Mouse (Mus musculus) ES-E14 (cell line): ENCODE measurements around the gene Lgr5. TPM values are rescaled to one million over a fixed set of nuclear protein-coding genes. Genes with fewer than 3 reads are reported as not detected.

ENCODE experiments used
- DNase-seq: peaks from one replicate; pipeline ENCODE4 v3.0.0-alpha.2; 2013; ENCODE audit warnings: low read depth, low spot score
- H3K27ac ChIP-seq: 2 replicates; pipeline ENCODE4 v1.5.1; 2012; ENCODE audit warnings: low read depth, mild to moderate bottlenecking, low read length, moderate library complexity, mixed read lengths; ENCODE audit not compliant: poor library complexity, insufficient read depth, severe bottlenecking
- H3K36me3 ChIP-seq: 2 replicates; pipeline ENCODE4 v1.6.1; 2012; ENCODE audit warnings: mild to moderate bottlenecking, low read length, moderate library complexity, mixed read lengths; ENCODE audit not compliant: control insufficient read depth, poor library complexity, insufficient read depth, severe bottlenecking
- H3K4me1 ChIP-seq, 2 experiments: fragments of 150-350 bp in 1 of 2; sonication (generic) in 1 of 2; 2 replicates each; pipeline ENCODE4 v1.6.1; 2012; ENCODE audit warnings: low read length in 2 of 2, mild to moderate bottlenecking in 1 of 2, mixed read lengths in 1 of 2; ENCODE audit not compliant: control insufficient read depth in 2 of 2, insufficient read depth in 2 of 2, poor library complexity in 1 of 2
- H3K4me3 ChIP-seq, 2 experiments: fragments of 150-350 bp in 1 of 2; sonication (generic) in 1 of 2; 2 replicates each; pipeline ENCODE4 v1.5.1; 2012; ENCODE audit warnings: low read length in 2 of 2, low read depth in 1 of 2, mild to moderate bottlenecking in 1 of 2, mixed read lengths in 1 of 2; ENCODE audit not compliant: insufficient read depth in 1 of 2, poor library complexity in 1 of 2, severe bottlenecking in 1 of 2
- H3K9ac ChIP-seq: 2 replicates; pipeline ENCODE4 v1.6.1; 2012; ENCODE audit warnings: low read depth, mild to moderate bottlenecking, low read length, mixed read lengths; ENCODE audit not compliant: poor library complexity, insufficient read depth, severe bottlenecking
- H3K9me3 ChIP-seq: fragments of 150-350 bp; sonication (generic); 2 replicates; pipeline ENCODE4 v1.6.1; 2012; ENCODE audit warnings: low read depth, mild to moderate bottlenecking, low read length; ENCODE audit not compliant: control insufficient read depth, insufficient read depth
- CHD2 ChIP-seq: IDR thresholded peaks from 2 replicates; pipeline ENCODE4 v1.6.1; 2014; ENCODE audit warnings: mild to moderate bottlenecking, low read depth, low read length, inconsistent platforms
- HCFC1 ChIP-seq: IDR thresholded peaks from 2 replicates; pipeline ENCODE4 v1.6.1; 2012; ENCODE audit warnings: low read length, inconsistent platforms, borderline replicate concordance; ENCODE audit not compliant: insufficient read depth
- MAFK ChIP-seq: IDR thresholded peaks from 2 replicates; pipeline ENCODE4 v1.6.1; 2014; ENCODE audit warnings: mild to moderate bottlenecking, low read depth, low read length, inconsistent platforms; ENCODE audit not compliant: insufficient read depth
- ZC3H11A ChIP-seq: IDR thresholded peaks from 2 replicates; pipeline ENCODE4 v1.6.1; 2012; ENCODE audit warnings: low read depth, mild to moderate bottlenecking, inconsistent platforms, low read length, borderline replicate concordance
- ZNF384 ChIP-seq: IDR thresholded peaks from 2 replicates; pipeline ENCODE4 v1.6.1; 2012; ENCODE audit warnings: low read depth, low read length, inconsistent platforms
- in situ Hi-C, 2 experiments: fragments of 600-800 bp; cut with MboI; formaldehyde crosslinking; loops; one replicate each; pipeline ENCODE4 v1.15.1; 2025; ENCODE audit warnings: low sequenced_read_pairs in 2 of 2, inconsistent platforms in 1 of 2; ENCODE audit not compliant: unreplicated experiment in 2 of 2
- total RNA-seq: library from RNA; depleted of rRNA; stranded (reverse); fragments of 300-350 nt; gene quantifications from 2 replicates; pipeline ENCODE4 v1.2.3, GENCODE M21; 2012

Lgr5 gene
- total RNA-seq, 1 experiment, result 0.22 TPM

DNA sequence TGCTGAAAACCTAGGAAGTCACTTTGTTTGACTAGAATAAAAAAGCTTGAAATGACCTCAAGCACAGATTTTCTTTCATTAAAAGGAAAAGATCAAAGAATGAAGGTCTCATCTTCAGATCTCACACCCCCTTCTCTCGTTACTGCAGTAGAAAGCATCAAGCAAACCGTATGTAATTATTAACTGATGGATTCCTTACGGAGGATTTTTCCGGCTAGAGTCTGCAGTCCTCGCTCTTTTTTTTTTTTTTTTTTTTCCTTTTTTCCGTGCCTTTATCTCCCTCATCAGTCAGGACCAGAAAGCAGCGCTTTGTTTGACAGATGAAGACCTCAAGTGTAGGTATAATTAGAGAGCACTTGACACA is 93.8 kb downstream of the Lgr5 start:
- Histone ChIP-seq H3K4me1 (peaks cover 0 to 7% of the 10 kb centered on the region in 2 experiments; a peak in 1 of 4 replicates), H3K27ac (no peak overlapping the region), H3K4me3 (no peak overlapping the region), H3K9ac (no peak overlapping the region), H3K9me3 (no peaks in the 10 kb centered on the region), H3K36me3 (no peaks in the 10 kb centered on the region)
- no peak for DNase-seq
- in situ Hi-C loops, result no loop called here
- no peak for TF ChIP-seq HCFC1
- TF ChIP-seq CHD2, result no peak
- no peak for TF ChIP-seq ZC3H11A
- TF ChIP-seq ZNF384, result no peak
- TF ChIP-seq MAFK, result no peak

DNA sequence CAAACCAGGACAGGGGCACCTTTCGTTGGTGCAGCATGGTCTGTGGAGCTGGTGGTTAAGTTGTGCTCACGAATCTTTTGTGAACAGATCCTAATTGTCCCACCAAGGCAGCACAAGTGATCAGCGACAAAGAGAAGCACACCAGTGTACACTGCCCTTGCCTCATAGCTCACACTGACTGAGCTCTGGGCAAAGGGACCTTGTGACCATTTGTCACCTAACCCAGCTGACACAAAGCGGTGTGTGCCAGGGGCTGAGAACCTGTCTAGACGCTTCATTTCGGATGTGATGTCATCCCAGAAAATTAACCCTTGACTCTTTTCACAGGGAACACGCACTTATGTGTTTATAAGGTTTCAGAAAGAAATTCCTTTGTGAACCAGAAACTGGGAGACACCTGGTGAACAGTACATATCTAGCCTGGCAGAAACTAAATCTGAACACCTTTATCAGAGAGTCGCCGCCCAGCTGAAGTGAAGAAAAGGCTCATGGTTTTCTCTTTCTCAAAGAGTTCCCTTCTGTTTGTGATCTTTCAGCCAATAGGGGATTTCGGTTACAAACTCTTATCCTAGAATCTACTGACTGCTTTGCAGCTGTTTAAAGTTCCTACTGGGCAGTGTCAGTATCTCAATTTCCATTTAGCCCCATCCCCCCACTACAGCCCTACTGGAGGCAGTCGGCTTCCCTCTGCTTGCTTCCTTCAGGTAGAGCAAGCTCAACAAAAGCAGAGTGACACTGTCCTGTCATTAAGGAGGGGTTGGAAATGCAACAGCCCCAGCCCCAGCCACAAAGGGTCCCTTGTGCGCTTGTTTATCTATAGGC is 94.4 kb downstream of the Lgr5 start:
- TF ChIP-seq HCFC1 (no peak), CHD2 (no peak), MAFK (no peak), ZC3H11A (no peak), ZNF384 (no peak)
- Histone ChIP-seq H3K4me1 (peaks cover 0 to 7% of the 10 kb centered on the region in 2 experiments; a peak in 1 of 4 replicates), H3K27ac (no peak overlapping the region), H3K9ac (no peak overlapping the region), H3K36me3 (no peaks in the 10 kb centered on the region), H3K9me3 (no peaks in the 10 kb centered on the region), H3K4me3 (no peak overlapping the region)
- DNase-seq, result no peak
- in situ Hi-C loops, result no loop called here

DNA sequence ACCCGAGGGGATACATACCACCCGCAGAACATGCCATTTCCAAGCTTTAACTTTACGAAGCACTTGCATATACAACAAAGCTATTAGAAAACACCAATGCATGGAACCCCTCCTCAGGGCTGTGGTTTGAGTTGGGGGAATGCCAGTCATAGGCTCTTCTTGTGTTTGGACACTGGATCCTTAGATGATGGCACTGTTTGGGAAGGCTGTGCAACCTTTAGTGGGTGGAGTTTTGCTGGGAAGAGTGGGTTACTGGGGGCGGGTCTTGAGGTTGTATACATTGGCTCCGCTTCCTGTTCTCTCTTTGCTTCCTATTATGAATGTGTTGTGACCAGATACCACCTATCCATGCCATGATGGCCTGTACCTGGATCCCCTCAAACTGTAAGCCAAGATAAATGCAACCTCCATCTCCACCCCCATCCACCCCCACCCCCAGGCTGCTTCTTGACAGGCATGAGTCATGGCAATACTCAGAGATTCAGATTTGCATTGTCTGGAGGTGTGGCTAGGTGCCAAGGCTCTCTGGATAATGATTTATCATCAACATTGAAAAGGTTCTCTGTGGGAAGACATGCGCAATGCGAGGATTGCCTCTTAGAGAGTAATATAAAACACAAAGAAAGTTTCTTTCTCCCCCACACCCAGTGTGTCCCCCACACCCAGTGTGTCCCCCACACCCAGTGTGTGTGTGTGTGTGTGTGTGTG is 95.6 kb downstream of the Lgr5 start:
- H3K4me1 ChIP-seq, result peaks cover 0 to 7% of the 10 kb centered on the region in 2 experiments; a peak in 1 of 4 replicates
- in situ Hi-C loops, result no loop called here
- no peaks in the 10 kb centered on the region for H3K36me3 ChIP-seq
- no peak overlapping the region for H3K27ac ChIP-seq
- H3K9me3 ChIP-seq, result no peaks in the 10 kb centered on the region
- no peak overlapping the region for H3K9ac ChIP-seq
- no peak overlapping the region for H3K4me3 ChIP-seq
- TF ChIP-seq HCFC1 (no peak), ZNF384 (no peak)
- no peak for DNase-seq

DNA sequence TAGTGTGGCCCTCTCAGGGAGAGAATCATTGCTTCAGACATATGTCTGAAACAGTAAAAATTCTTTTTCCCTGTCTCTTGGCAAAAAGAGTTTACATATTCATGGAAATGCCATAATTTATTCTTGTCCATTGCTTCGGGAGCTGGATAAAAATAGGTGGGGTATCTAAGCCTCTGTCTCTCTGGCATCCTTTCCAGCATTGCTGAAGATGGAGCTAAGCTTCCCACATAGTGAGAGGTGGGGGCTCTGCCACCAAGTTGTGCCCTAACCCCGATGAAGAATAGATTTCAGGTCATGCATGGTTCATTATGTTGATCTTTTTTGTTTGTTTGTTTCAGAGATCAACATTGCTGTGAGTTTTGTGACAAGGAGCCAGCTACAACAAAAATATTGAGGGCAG is 102.0 kb downstream of the Lgr5 start:
- Histone ChIP-seq H3K4me1 (no peaks in the 10 kb centered on the region), H3K9me3 (no peaks in the 10 kb centered on the region), H3K27ac (no peak overlapping the region), H3K36me3 (no peaks in the 10 kb centered on the region), H3K4me3 (no peak overlapping the region), H3K9ac (no peak overlapping the region)
- DNase-seq, result no peak
- TF ChIP-seq MAFK (no peak), CHD2 (no peak), ZNF384 (no peak), HCFC1 (no peak), ZC3H11A (no peak)
- in situ Hi-C loops, result no loop called here
